Mouse (Mus musculus) right cerebral cortex, adult 2 months (tissue): ENCODE data around the gene Ccdc33.
A peak's percentile ranks its signal among the peaks of the same experiment; 100 is the strongest.

Source experiments
- DNase-seq, 2 experiments: peaks; one replicate each; pipeline ENCODE4 v3.0.0; 2021 to 2022; ENCODE audit warnings: low spot score in 2 of 2

Gene Ccdc33

DNA sequence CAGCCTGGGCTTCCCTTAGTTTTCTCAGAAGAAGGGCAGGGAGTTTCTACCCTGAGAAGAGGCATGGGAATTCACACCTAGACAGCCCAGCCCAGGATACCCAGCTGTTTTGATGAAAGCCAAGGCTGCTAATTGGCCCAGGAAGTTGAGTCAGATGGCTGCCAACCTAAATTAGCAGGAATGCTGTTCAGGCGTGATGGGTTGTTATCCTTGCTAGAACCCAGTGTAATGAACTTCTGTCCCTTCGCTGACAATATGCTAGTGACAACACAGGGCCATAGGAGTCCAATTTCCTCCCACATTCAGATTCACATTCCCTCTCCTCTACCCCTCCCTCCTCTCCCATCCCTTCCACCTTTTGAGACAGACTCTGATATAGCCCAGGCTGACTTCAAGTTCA is 105.7 kb downstream of the Ccdc33 start:
- no peak for DNase-seq

DNA sequence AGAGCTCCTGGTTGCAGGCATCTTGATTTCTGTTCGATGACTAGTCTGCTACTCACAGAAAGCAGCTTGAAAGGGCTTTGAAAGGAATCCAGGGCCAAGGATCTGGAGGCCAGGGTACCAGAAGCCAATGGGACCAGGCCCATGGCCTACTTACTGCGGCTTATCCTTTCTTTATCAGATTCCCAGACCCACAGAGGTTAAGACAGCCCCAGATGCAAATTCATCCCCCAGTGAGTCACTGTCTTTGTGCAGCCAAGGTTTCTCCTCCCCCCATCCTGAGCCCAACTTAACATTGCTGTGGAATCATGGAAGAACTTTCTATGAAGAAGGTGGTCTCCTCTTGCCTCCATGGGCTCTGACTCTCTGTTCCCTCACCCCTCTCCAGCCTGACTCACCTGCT is 106.1 kb downstream of the Ccdc33 start:
- no peak for DNase-seq

DNA sequence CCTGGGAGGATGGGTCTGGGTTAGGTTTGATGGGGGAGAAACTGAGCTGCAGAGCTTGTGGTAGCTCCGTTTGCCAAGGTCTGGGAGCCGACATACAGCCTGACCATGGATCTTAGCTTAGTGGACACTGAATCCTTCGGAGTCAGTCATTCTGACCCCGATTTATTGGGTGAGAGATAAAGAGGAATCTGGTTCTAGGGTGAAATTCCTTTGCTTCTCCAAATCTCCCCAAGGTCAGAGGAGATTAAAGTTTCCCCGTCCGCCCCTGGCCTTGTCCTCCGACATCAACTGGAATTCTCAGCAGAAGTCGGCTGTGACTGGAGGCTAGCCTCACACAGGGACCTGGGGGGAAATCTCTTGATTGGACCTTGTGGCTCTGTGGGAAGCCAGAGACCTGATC is 107.1 kb downstream of the Ccdc33 start:
- no peak for DNase-seq

DNA sequence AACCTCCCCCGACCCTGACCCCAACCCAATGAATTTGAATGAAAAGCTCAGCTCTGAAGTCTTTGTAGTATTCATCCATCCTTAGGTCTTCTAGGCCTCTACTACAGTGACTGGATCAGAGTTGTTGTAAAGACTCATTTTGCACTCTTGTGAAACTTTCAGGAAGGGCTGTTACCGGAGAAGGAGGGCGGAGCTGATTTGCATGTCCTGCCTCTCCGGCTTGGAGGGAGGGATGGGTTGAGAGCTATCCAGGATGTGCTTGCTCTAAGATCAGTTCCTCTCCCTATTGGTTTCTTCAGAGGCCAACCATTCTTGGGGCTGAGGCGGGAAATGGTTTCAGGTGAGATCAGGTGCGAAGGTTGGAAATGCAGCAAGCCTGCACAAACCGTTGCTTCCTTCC is 107.6 kb downstream of the Ccdc33 start:
- no peak for DNase-seq

DNA sequence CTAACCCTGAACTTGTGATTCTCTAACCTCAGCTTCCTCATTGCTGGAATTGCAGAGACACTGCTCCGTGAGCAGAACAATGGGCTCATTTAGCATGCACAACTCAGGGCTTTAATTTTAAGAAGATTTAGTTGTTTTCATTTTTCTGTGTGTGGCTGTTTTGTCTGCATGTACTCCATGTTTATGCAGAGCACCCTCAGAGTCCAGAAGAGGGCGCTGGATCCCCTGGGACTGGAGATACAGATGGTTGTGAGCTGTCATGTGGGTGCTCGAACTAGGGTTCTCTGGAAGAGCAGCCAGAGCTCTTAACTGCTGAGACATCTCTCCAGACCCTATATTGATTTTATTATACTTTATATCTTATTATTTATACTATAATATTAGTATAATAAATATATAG is 109.0 kb downstream of the Ccdc33 start:
- DNase-seq: no peak

DNA sequence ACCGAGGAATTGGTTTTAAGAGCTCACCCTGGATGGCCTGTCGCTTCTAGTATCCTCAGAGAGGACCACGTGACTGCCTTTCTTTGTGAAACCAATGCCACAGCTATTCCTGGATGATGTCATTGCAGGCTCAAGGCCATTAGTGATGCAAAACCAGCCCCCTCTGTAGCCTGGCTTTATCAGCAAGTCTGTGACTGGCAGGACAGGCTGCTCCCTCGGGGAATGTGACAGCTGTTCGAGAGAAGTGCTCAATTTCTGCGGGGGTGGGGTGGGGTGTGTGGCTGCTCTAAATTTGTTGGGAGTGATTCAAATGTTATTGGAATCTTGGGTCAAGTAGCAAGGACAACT is 109.6 kb downstream of the Ccdc33 start:
- DNase-seq: no peak

DNA sequence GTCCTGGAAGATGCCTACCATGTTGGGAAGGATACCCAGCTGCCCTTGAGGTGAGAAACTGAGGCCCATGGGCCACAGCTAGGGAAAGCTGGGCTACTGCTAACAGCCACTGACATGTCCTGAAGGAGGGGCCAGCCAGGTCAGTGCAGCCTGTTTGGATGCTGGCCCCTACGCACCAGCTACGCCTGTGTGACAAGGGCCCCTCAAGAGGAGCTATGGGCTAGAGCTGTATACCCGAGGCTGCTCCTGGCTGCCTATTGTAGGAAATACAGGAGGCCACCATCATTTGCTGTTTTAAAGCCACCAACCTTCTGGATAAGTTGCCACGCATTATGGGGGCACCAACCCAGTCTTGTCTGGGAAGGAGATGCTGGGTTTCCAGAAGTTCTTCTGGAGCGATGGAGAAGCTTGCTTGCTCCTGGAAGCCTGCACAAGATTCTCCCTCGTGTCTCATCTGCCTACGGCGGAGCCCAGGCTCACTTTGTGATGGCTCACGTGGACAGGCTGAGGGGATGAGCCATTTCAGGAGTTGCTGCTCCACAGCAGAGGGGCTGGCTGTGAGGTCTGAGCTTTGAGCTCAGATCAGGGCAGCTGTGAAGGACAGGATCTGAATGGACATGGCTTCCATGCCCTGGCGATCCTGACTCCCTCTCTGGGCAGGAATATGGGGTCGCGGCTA is 110.1 kb downstream of the Ccdc33 start:
- DNase-seq: no peak

DNA sequence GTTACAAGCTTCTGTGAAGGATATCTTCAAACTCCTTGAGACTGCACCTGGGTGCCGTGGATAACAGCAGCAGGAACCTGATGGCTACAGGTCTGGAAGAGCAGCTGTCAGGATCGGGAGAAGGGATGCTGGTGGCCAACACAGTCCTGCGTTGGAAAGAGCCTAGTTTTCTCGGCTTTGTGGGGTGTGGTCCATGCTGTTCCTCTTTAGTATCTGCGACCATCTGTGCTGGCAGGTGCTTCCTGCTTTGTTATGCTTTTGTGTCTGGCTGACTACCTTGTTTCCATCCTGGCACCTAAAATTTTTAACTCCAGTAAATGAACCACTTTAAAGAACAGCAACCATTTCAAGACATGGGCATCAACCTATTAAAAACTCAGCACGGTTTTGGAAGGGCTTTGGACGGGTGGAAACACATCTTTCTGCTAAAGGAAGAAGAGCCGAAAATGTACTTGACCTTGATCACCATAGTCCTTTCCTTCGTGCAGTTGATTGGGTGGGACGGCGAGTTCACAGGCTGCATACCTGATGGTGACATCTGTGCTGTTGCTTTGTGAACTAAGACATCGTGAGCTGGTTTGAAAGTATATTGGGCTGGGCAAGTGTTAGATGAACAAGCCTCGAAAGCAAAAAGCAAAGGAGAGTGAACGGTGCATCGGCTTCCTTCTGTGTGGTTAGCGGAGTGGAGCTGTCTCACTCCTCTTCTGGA is 112.7 kb downstream of the Ccdc33 start, which contains the start of gene Cyp11a1:
TSS of gene Cyp11a1 (plus strand) at position 659 of the 709 bp plus-strand sequence.
- DNase-seq: no peak

DNA sequence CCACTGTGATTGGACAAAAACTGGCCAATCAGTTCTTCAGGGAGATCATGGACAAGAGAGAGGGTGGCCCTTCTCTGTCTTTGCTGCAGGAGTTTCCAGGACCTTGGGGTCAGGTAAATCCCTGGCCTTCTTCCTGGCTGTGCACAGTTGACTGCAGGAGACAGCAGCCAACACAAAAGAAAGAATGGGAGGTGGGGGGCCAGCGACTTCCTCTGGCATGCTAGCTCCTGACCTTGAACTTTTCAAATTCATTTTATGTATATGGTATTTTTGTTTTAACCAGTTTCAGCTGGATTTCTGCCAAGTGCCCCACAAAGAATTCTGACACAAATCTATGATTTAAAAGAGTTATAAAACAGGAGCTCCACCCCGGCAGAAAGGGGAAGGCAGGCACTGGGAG is 115.4 kb downstream of the Ccdc33 start:
- no peak for DNase-seq

DNA sequence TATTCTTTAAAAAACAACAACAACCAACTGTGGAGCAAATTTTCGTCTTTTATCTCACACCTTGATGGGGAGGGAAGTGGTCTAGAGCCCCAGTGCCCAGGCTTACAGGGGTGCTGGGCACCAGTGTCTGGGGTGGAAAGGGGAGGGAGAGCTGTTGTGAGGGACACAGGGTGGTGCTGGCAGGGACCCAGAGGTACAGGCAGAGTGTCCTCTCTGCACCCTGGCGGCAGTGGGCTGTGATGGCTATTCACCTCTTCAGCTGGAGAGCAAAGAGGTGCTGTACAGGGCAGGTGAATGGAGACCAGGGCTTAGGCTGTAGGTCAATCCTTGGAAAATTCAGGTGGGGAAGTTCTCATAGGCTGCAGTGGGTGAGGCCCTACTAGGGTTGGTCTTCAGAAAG is 118.9 kb downstream of the Ccdc33 start:
- no peak for DNase-seq

DNA sequence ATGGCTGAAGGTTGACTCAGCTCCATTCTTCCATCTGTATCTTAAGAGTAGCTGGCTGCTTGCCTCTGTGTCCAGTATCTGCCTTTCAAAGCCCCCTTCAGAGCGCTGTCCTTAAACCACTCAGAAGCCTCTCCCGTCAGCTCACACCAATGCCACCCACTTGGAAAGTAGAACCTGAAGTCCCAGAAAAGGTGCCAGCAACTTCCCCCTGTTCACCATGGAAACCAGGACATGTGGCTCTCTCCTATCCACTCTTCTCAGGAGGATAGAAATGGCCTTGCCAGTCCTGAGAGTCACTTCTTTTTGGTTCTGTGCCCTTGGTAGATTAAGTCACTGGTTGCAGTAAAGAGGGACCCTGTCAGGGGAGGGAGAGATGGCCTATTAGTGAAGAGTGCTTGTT is 119.9 kb downstream of the Ccdc33 start:
- DNase-seq: no peak

DNA sequence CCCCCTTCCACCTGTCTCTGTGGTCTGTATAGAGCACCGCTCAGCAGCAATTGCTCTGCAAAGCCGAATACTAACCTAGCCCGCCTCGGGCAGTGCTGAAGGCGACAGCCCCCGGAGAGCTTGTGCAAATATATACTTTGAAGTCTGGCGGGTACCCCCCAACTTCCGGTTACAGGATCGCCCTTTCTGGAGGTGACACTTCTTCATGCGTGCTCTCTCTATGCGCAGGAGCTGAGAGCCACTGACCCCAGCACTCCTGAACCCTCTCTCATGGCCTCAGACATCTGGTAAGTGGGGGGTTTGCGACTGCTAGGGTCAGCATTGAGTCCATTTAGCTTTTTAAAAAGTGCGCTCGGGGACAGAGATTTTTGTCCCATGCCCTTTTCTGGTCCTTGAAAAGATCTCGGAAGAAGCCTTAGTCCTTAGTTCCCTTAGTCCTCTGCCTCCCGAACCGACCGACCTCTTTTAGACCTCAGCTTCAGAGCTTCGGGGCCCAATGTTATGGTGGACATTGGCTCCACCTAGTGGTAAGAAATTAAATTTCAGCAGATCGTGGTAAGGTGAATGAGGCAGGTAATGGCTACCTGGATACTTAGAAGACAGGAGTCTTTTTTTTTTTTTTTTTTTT is 120.5 kb downstream of the Ccdc33 start:
- peak; percentile 55 to 71 for DNase-seq

DNA sequence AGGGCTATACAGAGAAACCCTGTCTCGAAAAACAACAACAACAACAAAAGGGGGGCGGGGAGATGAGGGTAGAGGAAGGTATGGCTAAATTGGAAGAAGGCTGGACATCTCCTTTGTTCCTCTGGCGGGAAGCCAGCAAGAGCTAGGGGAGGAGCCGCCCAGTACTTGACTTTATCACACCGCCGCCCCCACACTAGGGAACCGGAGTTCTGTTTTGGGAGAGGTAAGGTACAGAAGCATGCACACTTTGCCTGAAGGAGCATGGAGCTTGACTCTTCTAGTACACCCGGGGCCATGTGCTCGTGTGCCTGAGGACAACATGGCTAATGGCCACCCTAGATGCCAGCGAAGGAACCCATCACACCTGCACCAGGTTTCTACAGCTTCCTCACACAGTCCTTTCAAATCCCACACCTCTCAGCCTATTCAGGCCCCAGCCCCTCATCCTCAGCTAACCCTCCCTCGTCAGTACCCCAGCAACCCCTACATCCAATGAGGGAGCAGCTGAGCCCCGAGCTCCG is 121.1 kb downstream of the Ccdc33 start:
- no peak for DNase-seq

DNA sequence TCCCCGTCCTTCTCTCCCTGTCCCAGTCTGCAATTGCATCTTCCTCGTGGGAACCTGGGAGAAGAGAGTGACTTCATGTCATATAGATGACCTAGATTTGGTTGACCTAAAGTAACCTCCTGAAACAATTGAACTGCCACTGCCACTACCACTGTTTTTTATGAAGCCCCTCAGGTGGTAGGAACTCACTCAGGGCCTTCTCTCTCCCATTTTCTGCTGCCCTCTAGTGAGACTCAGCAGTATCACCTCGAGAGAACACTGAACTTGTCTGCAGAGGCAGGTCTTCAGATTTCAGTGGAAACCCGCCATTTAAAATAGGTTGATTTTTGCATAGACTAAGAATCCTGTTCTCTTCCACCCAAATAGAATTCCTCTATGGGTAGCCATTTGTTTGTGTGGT is 123.3 kb downstream of the Ccdc33 start:
- peak; percentile 31 to 47 for DNase-seq

DNA sequence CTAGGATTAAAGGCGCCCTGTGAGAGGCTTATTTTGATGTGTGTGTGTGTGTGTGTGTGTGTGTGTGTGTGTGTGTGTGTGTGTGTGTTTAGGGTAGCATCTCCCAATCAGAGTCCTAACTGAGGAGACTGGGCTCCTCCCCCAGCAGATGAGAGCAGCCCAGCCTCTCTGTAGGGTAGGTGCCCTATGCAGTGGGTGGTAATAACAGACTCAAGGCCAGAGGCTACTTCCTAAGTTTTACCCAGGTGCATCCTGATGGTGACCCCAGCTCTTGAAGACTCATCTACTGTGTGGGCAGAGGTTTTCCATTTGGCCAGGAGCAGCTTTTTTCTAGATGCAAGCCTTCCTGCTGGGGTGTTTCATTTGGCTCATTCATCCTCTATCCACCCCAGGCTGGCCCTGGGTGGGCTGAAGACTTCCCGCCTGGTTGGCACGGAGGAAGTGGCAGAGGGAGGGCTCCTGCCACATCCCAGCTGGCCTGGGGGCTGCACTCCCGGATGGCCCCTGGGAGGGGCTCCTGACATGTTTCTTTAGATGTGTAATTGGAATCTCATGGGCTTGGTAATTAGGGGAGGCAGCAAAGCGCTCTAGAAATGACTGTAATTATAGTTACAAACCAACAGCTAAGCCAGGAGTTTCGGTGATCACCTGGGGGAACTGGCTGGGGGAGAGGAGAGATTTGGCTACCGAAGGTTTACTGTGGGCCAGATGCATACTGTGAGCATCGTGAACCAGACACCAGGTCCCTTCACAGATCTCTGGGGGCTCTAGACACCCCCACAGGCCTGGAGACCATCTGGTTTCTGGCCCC is 125.6 kb downstream of the Ccdc33 start:
- no peak for DNase-seq

DNA sequence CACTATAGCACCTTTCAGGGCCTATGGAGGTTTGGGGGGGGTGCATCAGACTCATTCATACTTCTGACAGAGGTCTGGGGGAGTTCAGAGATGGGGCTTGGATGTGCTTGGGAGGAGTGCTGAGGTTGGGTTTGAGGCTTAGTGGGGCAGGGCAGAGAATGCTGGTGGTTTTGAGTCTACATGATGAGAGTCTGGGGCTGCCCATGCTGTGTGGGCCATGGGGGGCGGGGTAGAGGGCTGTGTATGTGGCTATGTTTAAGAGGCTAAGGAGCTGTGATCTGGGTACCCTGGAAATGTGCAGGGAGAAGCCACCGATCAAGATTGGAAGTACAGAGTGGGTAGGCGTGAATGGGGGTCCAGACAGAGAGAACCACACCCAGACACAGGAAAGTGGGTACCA is 126.6 kb downstream of the Ccdc33 start:
- no peak for DNase-seq

DNA sequence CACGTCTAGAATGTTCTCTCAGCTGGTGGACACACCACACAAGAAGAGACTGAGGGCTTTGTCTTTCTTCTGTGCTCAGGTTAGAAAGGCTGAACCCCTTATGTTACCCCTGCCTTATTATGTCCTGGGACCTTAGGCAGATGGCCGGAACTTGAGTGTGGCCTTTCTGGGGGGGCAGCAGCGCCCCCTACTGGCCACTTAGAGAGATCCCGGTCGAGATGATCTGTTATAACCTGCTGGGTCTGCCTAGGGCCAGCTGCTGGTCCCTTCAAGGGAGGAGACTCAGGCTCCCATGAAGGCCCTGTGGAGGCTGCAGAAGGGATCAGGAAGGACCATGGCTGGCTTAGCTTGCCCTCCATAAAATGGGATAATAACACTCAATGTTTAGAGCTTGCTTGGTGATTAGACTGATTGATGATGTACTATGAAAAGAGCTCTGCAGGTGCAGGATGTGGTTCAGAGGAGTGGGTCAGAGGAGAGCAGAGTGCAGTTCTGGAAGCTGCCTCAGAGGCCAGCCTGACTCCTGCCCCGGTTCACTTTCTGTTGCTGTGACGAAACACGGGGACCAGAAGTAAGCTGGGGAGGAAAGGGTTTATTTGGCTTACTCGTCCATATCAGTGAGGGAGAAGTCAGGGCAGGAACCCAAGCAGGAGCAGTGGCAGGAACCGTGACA is 128.0 kb downstream of the Ccdc33 start:
- no peak for DNase-seq

DNA sequence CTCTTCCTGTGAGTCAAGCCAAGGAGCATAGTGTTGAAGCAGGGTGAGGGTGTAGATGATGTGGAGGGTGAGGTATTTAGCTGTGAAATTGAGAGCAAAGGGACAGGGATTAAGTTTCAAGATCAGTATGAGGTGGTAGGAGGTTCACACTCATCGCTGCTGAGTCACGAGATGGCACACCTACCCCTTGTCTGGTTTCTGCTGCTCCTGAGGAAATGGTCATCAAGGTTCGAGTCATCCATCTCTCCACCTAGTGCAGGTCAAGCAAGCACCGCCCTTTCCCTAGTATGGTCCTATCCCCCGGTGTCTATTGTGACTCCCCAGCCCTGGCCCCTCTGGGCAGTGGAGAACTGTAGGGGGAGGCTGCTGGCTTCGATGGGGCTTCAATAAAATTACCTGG is 129.3 kb downstream of the Ccdc33 start:
- no peak for DNase-seq

DNA sequence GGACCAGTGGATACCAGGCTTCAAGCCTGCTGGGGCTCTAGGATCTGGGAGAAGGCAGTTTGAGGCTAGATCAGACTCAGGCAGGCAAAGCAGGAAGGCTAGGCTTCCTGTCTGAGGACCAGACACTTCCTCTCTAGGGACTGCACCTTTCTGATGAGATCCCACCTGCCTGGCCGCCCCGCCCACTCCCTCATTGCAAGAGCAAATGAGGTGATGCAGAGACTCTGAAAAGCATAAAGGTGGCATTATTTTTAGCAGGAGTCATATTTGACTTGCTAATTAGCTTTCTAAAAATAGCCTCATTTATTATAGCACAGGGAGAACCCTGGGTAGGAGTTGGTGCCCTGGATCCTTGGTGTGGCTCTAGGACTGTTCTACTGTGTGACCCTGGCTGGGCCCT is 130.5 kb downstream of the Ccdc33 start:
- no peak for DNase-seq

DNA sequence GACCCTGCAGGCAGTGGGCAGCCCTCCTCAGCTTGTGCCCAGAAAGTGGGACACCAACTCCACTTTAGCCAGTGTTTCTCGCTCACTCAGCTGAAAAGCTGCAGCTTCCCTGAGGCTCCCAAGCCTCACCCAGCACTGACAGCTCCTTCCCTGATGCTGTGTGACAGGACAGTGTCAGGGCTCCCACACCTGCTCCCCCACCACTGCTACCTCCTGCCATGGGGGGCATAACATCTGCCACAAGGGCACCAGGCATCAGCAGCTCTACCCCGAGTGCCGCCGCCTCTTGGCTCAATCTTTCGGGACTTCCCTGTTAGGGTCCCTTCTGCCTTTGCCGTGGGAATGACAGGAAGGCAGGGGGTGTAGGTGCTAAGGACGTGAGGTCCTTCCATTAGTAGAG is 132.3 kb downstream of the Ccdc33 start:
- DNase-seq: no peak

DNA sequence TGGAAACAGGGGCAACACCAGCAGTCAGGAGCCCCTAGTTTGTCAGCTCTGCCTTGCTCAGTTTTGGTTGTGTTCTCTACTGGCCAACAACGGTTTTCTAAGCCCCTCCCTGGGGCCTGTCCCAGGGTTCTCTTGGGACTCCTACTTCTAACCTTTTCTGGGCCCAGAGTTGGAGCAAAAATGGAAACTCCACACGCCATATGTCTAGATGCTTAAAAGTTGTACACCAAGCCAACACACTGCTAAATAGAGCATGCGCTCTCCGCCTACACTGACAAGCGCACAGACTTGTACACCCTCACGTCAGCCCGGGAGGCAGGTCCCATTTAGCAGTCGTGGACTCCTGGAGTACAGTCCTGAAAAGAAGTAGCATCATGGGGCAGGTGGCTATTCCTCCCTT is 133.3 kb downstream of the Ccdc33 start:
- peak; percentile 73 to 79 for DNase-seq

DNA sequence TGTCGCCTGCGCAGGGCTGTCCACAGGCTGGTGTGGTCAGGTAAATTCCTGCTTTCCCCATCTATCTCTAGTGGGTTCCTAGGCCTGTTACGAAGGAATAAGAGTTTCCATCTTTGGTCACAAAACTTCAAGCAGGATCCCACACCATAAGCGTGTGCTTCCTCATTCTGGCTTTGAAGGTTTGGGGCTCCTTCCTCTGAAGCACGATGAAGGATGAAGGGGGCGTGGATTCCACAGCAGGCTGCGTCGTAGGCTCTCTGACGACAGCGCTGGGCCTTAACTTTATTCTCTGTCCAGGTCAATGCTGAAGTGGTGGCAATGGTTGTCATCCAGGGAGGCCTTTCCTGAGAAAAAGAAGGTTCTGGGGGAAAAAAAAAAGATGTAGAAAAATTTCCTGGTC is 138.1 kb downstream of the Ccdc33 start:
- DNase-seq: no peak
